Mouse (Mus musculus): ENCODE data around the gene Cst12.

DNA sequence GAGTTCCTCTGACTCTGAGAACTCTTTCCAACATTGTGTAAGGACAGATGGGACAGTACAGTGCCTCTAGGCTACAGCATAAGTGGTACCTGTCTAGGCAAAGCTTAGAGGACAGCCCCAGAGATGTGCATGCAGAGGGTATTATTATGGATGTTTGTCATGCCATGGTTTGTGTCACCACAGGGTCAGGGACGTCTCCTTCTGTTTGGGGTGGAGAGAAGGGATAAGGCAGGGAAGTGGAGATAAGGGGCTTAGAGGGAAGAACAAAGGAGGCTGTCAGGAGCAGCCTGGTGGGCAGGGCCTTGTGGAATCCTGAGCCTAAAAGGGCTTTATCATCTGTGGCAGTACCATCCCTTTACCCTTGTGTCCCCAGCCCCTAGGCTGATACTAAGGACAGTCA, 7.5 kb upstream of the Cst12 start, which contains the start of gene 8030411F24Rik:
- TF ChIP-seq EP300 (IDR thresholded peaks at IDR 0.05) (no peak), CTCF (IDR thresholded peaks at IDR 0.05) (no peak)
